Mouse (Mus musculus): ENCODE measurements around the gene Duox2.

- TF ChIP-seq CTCF (IDR thresholded peaks at IDR 0.05; ENCODE audit: control insufficient read depth, insufficient read depth, low read length) (no peak), POLR2A (IDR thresholded peaks at IDR 0.05; ENCODE audit: borderline replicate concordance, control insufficient read depth, low read depth, low read length) (no peak)
Observed at GRCm38 (mm10) chr2:122298596-122299490, 594 bp upstream of the Duox2 start, which contains the start of gene Duoxa2.
